Mouse (Mus musculus) bone marrow, adult 2 months (tissue): Measurements from ENCODE around the gene Gm973.

ENCODE experiments used
- CTCF ChIP-seq: fragments of 200-500 bp; IDR thresholded peaks from 2 replicates; pipeline ENCODE4 v1.5.1; 2011; ENCODE audit warnings: low read length, control low read depth; ENCODE audit not compliant: control insufficient read depth, insufficient read depth
- POLR2A ChIP-seq: fragments of 200-500 bp; IDR thresholded peaks from 2 replicates; pipeline ENCODE4 v1.6.1; 2011; ENCODE audit warnings: low read depth, mild to moderate bottlenecking, control low read depth, low read length, borderline replicate concordance; ENCODE audit not compliant: control insufficient read depth

DNA sequence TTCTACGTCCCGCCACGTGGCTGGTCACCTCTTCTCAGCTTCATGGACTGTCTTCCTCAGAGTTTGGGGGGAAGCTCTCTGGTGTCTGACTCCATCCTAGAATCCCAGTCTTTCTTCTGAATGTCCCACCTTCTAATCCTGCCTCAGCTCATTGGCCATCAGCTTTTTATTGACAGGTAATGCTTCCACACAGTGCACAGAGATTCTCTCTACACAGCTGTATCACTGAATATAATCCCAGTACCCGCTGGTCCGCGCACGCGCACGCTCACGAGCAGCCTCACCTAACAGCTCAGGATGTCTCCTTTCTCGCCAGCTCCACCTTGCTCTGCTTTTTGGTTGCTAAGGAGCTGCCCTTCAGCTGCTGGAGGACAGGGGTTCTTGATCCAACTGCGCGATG lies 90.4 kb downstream of the Gm973 start:
- no peak for TF ChIP-seq CTCF
- no peak for TF ChIP-seq POLR2A
